Mouse (Mus musculus) cerebellum, adult 18-20 months (tissue): ENCODE measurements at regions not wholly inside any gene's neighbourhood (a gene's known extent, or its start where the extent isn't known, plus 50 kb on each side); places are given as distances from the start of the nearest gene placed in this dataset.

ENCODE experiments used
- DNase-seq, 2 experiments: peaks; one replicate each; pipeline ENCODE4 v3.0.0; 2021

GRCm38 (mm10) chr6:143634334-143634733 is 467.3 kb downstream of the Etnk1 start:
- DNase-seq: no peak

GRCm38 (mm10) chr6:143635043-143635442 is 468.0 kb downstream of the Etnk1 start:
- DNase-seq: no peak

GRCm38 (mm10) chr6:143640652-143641051 is 473.6 kb downstream of the Etnk1 start:
- DNase-seq: no peak

- no peak for DNase-seq
Observed at GRCm38 (mm10) chr6:143642052-143642451, 475.0 kb downstream of the Etnk1 start.

GRCm38 (mm10) chr6:143645989-143646388 is 479.0 kb downstream of the Etnk1 start:
- no peak for DNase-seq

- no peak for DNase-seq
Observed at GRCm38 (mm10) chr6:143648501-143648900, 481.5 kb downstream of the Etnk1 start.

- DNase-seq: no peak
Observed at GRCm38 (mm10) chr6:143656576-143656975, 489.6 kb downstream of the Etnk1 start.

- DNase-seq: no peak
Observed at GRCm38 (mm10) chr6:143660837-143661236, 493.8 kb downstream of the Etnk1 start.

- DNase-seq: no peak
Observed at GRCm38 (mm10) chr6:143663306-143663705, 496.3 kb downstream of the Etnk1 start.

- DNase-seq: no peak
Observed at GRCm38 (mm10) chr6:143665374-143665773, 498.4 kb downstream of the Etnk1 start.

GRCm38 (mm10) chr6:143668551-143668950 is 501.5 kb downstream of the Etnk1 start:
- DNase-seq: no peak

- DNase-seq: no peak
Observed at GRCm38 (mm10) chr6:143669446-143670130, 502.6 kb downstream of the Etnk1 start.

GRCm38 (mm10) chr6:143690131-143690530 is 523.1 kb downstream of the Etnk1 start:
- no peak for DNase-seq

- no peak for DNase-seq
Observed at GRCm38 (mm10) chr6:143690866-143691265, 523.8 kb downstream of the Etnk1 start.

GRCm38 (mm10) chr6:143697997-143698396 is 531.0 kb downstream of the Etnk1 start:
- no peak for DNase-seq

GRCm38 (mm10) chr6:143703984-143704383 is 537.0 kb downstream of the Etnk1 start:
- no peak for DNase-seq

- DNase-seq: no peak
Observed at GRCm38 (mm10) chr6:143706451-143706850, 539.4 kb downstream of the Etnk1 start.

GRCm38 (mm10) chr6:143714461-143714860 is 547.4 kb downstream of the Etnk1 start:
- no peak for DNase-seq

- DNase-seq: no peak
Observed at GRCm38 (mm10) chr6:143750074-143750473, 583.1 kb downstream of the Etnk1 start.

- no peak for DNase-seq
Observed at GRCm38 (mm10) chr6:143751076-143752070, 584.4 kb downstream of the Etnk1 start.

GRCm38 (mm10) chr6:143757462-143757861 is 590.4 kb downstream of the Etnk1 start:
- DNase-seq: no peak

- DNase-seq: no peak
Observed at GRCm38 (mm10) chr6:143768115-143768514, 601.1 kb downstream of the Etnk1 start.
